Mouse (Mus musculus) kidney, embryonic 16.5 days (tissue): ENCODE results near the gene Astn1. TPM values are rescaled to one million over a fixed set of nuclear protein-coding genes. Genes with fewer than 3 reads are reported as not detected.

ENCODE experiments used
- ATAC-seq: fragments of 200-750 bp; cut with Nextera tagmentation; 2 replicates; pipeline ENCODE4 v1.8.0; 2017; ENCODE audit warnings: moderate TSS enrichment; ENCODE audit not compliant: low FRiP score, low TSS enrichment
- H3K27ac ChIP-seq: fragments of 300-500 bp; sonication (generic); 2 replicates; pipeline ENCODE4 v1.5.1; 2014; ENCODE audit warnings: low read length
- H3K27me3 ChIP-seq: fragments of 300-500 bp; sonication (generic); 2 replicates; pipeline ENCODE4 v1.6.1; 2014; ENCODE audit warnings: low read length, control low read depth, mixed read lengths; ENCODE audit not compliant: insufficient read depth
- H3K36me3 ChIP-seq: fragments of 300-500 bp; sonication (generic); 2 replicates; pipeline ENCODE4 v1.6.1; 2014; ENCODE audit warnings: low read length, control low read depth, mixed read lengths; ENCODE audit not compliant: insufficient read depth
- H3K4me1 ChIP-seq: fragments of 300-500 bp; sonication (generic); 2 replicates; pipeline ENCODE4 v1.6.1; 2014; ENCODE audit warnings: low read length, control low read depth, mixed read lengths; ENCODE audit not compliant: insufficient read depth
- H3K4me2 ChIP-seq: fragments of 300-500 bp; sonication (generic); replicated peaks from 2 replicates; pipeline ENCODE4 v1.6.1; 2014; ENCODE audit warnings: low read depth, low read length
- H3K4me3 ChIP-seq: fragments of 300-500 bp; sonication (generic); 2 replicates; pipeline ENCODE4 v1.5.1; 2014; ENCODE audit warnings: mild to moderate bottlenecking, low read length
- H3K9ac ChIP-seq: fragments of 300-500 bp; sonication (generic); replicated peaks from 2 replicates; pipeline ENCODE4 v1.6.1; 2014; ENCODE audit warnings: low read length
- H3K9me3 ChIP-seq: fragments of 300-500 bp; sonication (generic); 2 replicates; pipeline ENCODE4 v1.6.1; 2016; ENCODE audit warnings: low read length, control low read depth
- WGBS: fragments of 180-500 bp; shearing (Covaris S2); extraction: QIAGEN DNeasy Blood & Tissue Kit; methylation state at CpG from one replicate; pipeline ENCODE4 v1.1.7; 2014; 5-methylcytosine and 5-hydroxymethylcytosine counted together
- polyA plus RNA-seq: library from polyadenylated mRNA; unstranded; fragments of >200 nt; fragmentation: Nextera tagmentation; extraction: Ambion mirVana; gene quantifications from 2 replicates; pipeline ENCODE4 v1.2.1, GENCODE M21; 2015

Gene Astn1
- polyA plus RNA-seq, 1 experiment from 2014 or later: 1.0 TPM

DNA sequence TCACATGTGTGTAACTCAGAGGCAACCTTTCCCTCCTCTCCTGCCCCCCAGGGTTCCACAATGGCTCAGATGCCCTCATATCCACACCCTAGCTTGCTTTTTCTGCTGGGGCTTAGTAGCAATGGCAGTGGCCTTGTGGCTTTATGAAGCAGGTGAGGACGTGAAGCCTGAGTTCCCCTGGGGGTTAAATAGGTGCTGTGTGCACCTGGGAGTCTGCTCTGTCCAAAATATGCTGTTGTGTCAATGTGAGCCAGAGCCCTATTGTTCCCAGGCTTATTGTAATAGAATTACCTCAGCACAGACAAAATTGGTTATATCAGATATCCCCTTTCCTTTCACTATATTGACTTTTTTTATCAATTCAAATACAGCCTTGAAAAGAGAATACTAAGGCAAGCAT is 325.7 kb downstream of the Astn1 start:
- Histone ChIP-seq H3K27ac (no peak overlapping the region), H3K4me2 (no peak overlapping the region), H3K4me1 (no peaks in the 10 kb centered on the region), H3K36me3 (no peaks in the 10 kb centered on the region), H3K4me3 (no peak overlapping the region), H3K9ac (no peak overlapping the region), H3K9me3 (no peaks in the 10 kb centered on the region), H3K27me3 (no peaks in the 10 kb centered on the region)
- no peak for ATAC-seq
- 59% methylated on average over 1 of the region's 1 CpGs for WGBS

DNA sequence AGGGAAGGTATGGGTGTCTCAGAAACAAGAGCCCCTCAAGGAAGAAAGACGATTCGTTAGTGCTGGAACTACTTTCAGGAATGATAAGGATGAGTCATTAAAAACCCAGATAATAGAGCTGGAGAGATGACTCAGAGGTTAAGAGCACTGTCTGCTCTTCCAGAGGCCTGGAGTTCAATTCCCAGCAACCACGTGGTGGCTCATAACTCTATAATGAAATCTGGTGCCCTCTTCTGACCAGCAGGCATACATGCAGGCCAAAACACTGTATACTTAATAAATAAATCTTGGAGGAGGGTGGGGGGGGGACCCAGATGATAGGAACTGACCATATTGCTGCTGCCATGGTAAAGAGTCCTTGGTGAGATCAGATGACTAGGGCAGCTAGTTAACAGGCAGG is 335.4 kb downstream of the Astn1 start:
- H3K9ac ChIP-seq: no peak overlapping the region
- no peak overlapping the region for H3K4me2 ChIP-seq
- no peak for ATAC-seq
- no peaks in the 10 kb centered on the region for H3K9me3 ChIP-seq
- H3K36me3 ChIP-seq: no peaks in the 10 kb centered on the region
- H3K27me3 ChIP-seq: no peaks in the 10 kb centered on the region
- 68% methylated on average over 3 of the region's 3 CpGs for WGBS
- H3K27ac ChIP-seq: no peak overlapping the region
- no peak overlapping the region for H3K4me3 ChIP-seq
- no peaks in the 10 kb centered on the region for H3K4me1 ChIP-seq

DNA sequence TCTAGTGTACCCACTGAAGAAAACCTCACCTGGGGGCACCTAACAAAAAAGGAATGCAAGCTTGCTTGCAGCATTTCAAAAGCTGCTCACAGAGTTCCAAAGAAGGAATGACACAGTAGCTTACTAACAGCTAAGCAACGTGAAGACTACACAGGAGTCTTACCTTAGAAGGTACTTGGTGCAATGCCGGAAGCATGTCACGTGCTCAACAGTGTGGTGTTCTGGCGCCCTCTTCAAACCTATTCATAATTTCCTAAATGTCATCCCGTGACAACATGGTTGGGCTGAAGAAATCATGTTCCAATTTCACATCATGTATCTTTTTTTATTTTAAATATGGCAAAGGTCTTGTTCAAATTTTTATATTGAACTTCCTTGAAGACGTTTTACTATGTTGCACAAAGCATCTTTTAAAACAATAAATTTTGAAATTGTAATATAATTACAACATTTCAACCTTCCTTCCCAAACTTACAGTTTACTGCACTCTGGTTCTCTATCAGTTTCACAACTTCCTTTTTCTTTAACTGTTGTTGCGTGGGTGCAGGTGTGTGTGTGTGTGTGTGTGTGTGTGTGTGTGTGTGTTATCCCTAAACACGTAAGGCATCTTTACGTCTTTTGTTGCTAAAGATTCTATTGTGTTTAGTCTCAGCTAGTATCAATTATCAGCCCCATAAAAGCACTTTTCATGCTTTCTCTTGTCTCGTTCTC is 335.9 kb downstream of the Astn1 start:
- H3K36me3 ChIP-seq: no peaks in the 10 kb centered on the region
- H3K27me3 ChIP-seq: no peaks in the 10 kb centered on the region
- no peak overlapping the region for H3K27ac ChIP-seq
- no peaks in the 10 kb centered on the region for H3K9me3 ChIP-seq
- H3K4me3 ChIP-seq: no peak overlapping the region
- WGBS: 86% methylated on average over 10 of the region's 10 CpGs
- H3K9ac ChIP-seq: no peak overlapping the region
- no peak overlapping the region for H3K4me2 ChIP-seq
- no peak for ATAC-seq
- H3K4me1 ChIP-seq: no peaks in the 10 kb centered on the region

DNA sequence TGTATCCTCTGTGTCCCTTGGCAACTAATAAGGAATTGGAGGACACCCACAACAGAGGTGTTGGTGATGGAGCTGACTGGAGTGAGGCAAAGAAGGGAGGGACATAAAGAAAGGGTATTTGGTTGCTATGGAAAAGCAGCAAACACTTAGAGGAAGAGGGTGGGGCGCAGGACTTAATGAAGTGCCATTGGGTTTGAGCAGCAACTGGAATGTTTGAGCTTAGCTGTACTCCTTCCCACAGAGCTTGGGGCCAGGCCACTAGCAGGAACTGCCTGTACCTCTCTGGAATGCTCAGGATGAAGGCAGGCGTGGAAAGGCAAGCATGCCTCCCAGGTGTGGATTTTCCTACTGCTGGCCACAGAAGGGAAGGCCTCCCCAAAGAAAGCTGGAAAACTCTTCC is 337.2 kb downstream of the Astn1 start:
- WGBS: 83% methylated on average over 2 of the region's 2 CpGs
- no peaks in the 10 kb centered on the region for H3K36me3 ChIP-seq

DNA sequence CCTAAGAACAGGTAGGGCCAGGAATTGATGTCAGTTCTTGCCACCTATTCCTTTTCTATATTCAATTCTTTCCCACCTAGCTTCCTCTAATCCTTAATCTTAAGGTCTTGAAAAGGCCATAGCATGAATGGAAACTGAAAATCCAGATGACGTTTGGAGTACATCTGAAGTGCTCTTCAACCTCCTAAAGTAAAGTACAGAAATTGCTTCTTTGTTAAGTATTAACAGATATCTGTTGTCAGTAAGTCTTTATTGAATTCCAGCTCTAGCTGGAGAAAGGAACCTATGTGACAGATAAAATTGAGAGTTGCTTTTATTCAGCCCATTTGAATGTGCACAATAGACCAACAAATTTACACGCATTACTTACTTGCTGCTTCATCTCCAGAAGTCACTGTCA is 338.1 kb downstream of the Astn1 start:
- Histone ChIP-seq H3K27ac (no peak overlapping the region), H3K4me1 (no peaks in the 10 kb centered on the region), H3K9ac (no peak overlapping the region), H3K4me2 (no peak overlapping the region), H3K27me3 (no peaks in the 10 kb centered on the region), H3K36me3 (no peaks in the 10 kb centered on the region), H3K9me3 (no peaks in the 10 kb centered on the region), H3K4me3 (no peak overlapping the region)
- 89% methylated on average over 2 of the region's 2 CpGs for WGBS
- no peak for ATAC-seq

More for the DNA sequence above, 337.2 kb downstream of the Astn1 start:
- no peaks in the 10 kb centered on the region for H3K9me3 ChIP-seq
- no peak overlapping the region for H3K27ac ChIP-seq
- no peaks in the 10 kb centered on the region for H3K4me1 ChIP-seq
- no peak overlapping the region for H3K4me3 ChIP-seq
- ATAC-seq: no peak
- H3K4me2 ChIP-seq: no peak overlapping the region
- no peak overlapping the region for H3K9ac ChIP-seq
- H3K27me3 ChIP-seq: no peaks in the 10 kb centered on the region

DNA sequence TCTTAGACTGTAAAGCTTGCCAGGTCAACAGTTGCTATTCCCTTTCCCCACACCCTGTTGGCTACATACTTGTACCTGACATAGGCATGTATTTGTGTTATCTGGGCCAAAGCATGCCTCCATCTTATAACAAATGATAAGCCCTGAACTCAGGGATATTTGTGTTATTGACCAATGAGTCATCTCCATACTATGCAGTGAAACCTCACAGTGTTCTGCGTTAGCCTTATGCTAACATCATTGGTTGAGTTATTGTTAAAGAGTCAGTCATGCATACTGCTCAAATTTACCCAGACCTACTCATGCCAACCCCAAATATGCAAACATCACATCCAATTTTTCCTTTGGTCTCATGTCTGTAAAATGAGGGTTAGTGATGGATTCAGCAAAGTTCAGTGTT is 339.3 kb downstream of the Astn1 start:
- no peak for ATAC-seq
- no peaks in the 10 kb centered on the region for H3K9me3 ChIP-seq
- H3K4me2 ChIP-seq: no peak overlapping the region
- H3K4me1 ChIP-seq: no peaks in the 10 kb centered on the region
- no peak overlapping the region for H3K27ac ChIP-seq
- no peak overlapping the region for H3K4me3 ChIP-seq
- no peaks in the 10 kb centered on the region for H3K36me3 ChIP-seq
- WGBS: 97% methylated on average over 1 of the region's 1 CpGs
- no peaks in the 10 kb centered on the region for H3K27me3 ChIP-seq
- H3K9ac ChIP-seq: no peak overlapping the region

DNA sequence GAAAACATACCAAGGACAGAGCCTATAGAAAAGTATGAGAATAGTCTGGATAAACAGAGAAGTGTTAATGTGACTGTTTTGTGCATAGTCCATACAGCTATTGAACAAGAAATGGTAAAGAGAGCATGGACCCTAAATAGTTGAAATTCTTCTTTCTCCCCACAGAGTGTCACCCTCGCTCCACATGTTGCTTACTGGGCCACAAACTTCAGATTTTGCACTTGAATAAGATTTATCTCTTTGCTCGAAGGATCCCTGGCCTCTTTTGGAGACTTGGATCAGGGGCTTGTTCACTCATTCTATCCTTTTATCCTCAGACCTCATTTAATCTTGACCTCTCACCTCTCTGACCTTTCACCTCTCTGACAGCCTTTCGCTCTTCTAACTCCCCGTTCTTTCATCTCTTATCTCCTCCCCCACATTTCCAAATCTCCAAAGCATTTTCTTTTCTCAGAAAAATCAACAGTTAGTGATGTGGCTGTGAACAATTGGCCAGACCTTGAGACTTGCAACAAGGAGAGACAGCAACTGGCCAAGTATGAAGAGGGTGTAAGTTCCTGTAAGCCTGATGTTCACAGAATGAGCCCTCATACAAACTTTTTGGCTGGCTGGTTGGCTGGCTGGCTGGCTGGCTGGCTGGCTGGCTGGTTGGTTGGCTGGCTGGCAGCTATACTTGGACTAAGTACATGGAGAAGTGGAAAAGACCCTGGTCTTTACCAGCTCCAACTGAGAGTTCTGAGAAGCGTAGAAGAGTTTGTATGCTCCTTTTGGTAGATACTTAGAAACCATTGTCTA is 351.4 kb downstream of the Astn1 start:
- Histone ChIP-seq H3K9ac (no peak overlapping the region), H3K4me2 (no peak overlapping the region), H3K9me3 (no peaks in the 10 kb centered on the region), H3K36me3 (no peaks in the 10 kb centered on the region), H3K27ac (no peak overlapping the region), H3K4me1 (no peaks in the 10 kb centered on the region), H3K4me3 (no peak overlapping the region), H3K27me3 (no peaks in the 10 kb centered on the region)
- no peak for ATAC-seq
- WGBS: 31% methylated on average over 5 of the region's 5 CpGs

DNA sequence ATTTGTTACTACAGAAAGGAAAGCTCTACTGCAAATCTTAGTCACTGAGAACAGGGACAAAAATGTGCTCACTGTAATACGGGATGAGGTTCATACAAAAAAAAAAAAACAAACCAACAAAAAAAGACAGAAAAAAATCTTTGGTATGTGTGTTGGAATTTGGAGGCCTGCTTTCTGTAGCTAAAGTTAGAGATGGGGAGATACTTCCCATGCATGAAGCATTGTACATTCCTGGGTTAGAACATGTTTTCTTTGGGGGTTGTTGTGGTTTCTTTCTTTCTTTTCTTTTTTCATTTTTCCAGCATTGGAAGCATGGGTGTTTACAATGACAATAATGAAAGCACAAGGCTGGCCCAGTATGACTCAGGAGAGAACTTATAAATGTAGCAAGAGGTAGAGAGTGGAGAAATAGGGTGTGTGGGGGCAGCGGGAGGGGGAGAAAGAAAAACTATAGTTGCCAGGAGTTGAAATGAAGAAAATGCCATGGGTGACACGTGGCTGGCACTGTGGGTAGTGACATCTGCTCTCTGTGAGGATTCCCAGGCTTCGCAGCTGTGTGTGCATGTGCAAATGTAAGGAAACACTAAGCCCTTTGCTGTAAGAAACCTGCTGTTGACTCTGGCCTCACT is 370.9 kb downstream of the Astn1 start:
- H3K27ac ChIP-seq: no peak overlapping the region
- no peak overlapping the region for H3K4me3 ChIP-seq
- 60% methylated on average over 4 of the region's 4 CpGs for WGBS
- no peak for ATAC-seq
- no peaks in the 10 kb centered on the region for H3K9me3 ChIP-seq
- H3K4me1 ChIP-seq: no peaks in the 10 kb centered on the region
- no peak overlapping the region for H3K4me2 ChIP-seq
- H3K36me3 ChIP-seq: no peaks in the 10 kb centered on the region
- H3K27me3 ChIP-seq: no peaks in the 10 kb centered on the region
- no peak overlapping the region for H3K9ac ChIP-seq

DNA sequence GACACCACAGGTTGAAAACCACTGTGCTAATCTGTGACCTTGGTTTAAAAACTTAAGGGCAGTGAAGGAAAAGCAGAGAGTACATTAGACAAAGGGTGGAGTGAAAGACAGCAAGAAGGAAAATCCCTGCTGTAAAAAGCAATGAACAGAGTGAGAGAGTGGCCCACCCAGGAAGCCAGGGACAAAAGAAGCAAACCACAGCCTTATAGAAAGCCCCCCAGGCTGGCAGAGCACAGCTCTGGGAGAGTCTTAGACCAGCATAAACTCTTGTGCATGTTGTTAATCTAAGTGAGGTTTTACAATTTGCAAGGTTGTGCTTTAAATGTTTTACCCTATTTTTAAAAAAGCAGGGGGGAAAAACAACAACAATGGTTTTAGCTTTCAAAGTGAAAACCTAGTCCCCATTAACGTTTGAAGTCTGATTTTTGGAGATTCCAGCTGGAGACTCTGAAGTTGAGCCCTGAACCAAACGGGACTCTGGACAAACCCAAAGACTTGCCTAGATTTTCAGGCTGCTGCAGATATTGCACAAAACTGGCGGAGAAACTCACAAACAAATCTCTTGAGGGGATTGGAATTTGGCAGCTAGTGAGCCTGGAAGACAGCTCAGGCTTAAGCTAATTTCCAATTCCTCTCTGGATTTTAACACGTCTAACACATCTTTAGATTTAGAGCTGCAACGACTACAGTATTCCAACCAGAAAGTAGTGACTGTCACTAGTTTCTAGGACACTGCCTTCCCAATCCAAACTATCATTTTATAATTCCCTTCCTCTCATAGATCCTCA is 377.3 kb downstream of the Astn1 start:
- H3K9ac ChIP-seq: no peak overlapping the region
- ATAC-seq: no peak
- no peaks in the 10 kb centered on the region for H3K36me3 ChIP-seq
- H3K27ac ChIP-seq: no peak overlapping the region
- no peaks in the 10 kb centered on the region for H3K27me3 ChIP-seq
- H3K4me3 ChIP-seq: no peak overlapping the region
- 44% methylated on average over 5 of the region's 5 CpGs for WGBS
- no peak overlapping the region for H3K4me2 ChIP-seq
- no peaks in the 10 kb centered on the region for H3K9me3 ChIP-seq
- peaks cover 4% of the 10 kb centered on the region; the same call in 1 of the 2 replicates for H3K4me1 ChIP-seq
